Mouse (Mus musculus): ENCODE results near the gene Jup.

Jup gene

DNA sequence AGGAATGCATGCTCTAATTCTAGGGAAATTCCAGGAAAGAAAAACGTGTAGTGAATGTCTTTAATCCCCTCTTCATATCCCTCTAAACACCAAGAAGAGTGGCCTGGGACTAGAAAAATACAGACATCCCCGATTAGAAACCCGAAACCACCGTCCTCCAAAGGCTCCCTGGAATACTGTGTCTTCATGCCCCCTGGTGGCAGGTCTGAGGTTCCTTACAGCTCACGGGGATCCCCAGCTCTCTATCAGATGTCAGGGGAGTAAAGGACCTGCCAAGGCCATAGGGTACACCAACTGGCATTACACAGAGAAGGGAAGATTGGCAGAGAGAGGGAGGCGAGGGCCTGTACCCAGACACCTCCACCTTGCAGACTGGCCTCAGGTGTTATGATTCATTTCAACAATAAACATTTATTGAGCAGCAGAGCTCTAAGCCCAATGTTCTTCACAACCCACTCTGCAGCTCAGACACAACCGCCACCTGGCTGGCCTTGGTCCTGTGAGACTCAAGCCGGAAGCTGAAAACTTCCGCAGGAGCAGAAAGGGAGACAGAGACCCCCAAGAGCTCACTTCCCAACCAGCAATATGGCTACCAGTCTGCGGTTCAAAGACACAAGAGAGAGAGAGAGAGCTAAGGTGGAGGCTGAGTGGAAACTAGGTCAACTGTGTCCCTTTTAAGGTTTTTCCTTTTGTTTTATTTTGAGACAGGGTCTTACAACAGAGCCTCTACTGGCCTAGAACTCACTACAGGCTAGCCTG, 10.7 kb upstream of the Jup start:
- DNase-seq = peak; percentile 63

DNA sequence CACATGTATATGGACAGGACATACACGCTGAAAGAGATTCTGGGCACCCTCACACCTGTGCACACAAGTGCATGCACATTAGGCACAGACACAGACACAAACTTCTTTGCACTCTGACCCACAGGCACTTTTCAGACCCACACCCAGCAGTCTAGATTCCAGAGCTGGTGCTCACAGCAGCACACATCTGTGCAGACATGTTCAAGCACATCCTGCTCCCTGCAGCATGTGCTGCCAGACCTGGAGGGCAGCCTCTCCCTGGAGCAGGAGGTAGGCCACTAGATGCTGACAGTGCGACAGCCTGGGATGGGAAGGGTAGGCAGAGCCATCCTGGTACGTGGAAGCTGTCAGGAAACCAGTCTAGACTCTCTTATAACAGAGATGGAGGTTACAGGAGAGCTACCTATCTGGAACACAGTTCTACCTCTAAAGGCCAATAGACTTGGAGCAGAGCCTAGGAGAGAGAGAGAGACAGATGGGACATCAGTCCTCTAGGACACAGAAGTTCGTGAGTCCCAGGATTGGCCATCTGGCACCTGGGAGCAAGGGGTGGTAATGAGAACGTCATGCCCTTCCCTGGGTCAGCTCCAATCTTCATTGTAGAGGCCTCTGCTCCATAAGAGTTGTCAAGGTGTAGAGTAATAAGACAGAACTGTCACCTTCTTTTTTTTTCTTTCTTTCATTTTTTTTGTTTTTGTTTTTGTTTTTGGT, 9.6 kb upstream of the Jup start:
- DNase-seq = no peak

DNA sequence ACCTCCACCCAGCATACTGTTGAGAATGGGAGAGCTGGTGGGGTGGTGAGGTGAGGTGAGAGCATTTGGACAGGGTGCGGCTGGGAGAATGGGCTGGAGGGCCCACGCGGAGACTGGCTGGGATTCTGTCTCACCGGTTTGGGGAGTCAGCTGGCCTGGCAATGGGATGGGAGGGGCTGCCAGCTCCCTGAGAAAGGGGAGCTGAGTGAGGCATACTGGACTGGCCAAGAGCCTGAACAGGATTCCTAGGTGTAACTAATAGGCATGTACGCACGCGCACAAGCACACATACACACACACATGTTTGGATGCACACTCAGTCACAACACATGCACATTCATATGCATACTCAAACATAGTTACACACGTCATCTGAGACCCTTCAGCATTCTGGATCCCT, 8.7 kb upstream of the Jup start:
- no peak for DNase-seq

DNA sequence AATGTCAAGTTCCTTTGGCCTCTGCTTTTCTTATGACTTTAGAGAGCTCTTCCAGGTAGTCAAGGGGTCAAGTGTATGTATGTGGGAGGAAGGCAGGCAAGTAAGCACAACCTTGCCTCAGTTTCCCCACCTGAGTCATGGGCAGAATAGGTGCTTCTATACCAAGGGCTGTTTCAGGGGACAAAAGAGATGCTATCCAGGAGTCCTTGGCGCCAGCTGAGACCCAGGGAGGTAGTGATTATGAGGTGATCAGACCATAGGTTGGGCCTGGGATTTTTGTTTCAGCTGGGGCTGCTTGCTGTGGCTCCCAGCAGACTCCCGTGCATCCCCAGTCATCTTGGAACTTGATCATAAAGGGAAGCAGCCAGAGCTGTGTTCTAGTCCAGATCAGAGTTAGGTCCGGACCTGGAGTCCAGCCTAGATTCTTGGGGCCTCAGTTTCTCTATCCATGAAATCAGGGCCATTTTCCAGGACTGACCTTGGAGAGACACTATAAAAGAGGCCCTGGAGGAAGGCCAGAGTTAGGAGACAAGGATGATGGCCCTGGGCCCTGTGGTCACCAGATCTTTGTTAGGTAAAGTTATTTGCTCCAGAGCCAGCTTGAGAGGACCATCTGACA, 7.0 kb upstream of the Jup start:
- DNase-seq = no peak

DNA sequence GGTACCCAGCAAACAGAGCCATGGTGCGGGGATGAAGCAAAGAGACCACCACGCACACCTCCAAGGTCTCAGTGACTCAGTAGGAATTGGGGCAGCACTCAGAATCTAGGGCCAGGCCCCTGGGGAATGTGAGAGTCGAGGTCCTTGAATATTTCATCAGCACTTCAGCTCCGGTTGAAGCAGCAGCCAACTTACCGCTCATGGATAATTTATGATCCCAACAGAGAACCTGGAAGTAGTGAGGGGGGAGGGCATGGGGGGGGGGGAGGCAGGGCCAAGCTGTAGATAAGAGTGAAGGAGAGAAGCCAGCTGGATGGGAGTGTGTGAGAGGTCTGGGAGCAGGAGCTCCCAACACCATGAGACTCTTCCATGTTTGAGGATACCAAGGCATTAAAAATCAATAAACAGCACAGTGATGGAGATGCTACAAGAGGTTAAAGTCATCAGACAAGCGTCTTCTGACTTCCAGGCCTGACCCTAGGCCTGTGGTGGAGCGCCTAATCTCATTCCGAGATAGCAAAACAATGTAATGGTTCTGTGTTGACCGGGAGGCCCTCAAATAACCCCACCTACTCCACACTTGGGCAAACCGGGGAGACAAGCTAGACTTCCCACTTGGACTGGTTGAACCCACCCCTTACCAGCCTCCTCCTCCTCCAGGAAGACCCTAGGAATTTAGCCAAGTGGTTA, 6.0 kb upstream of the Jup start:
- DNase-seq = no peak

DNA sequence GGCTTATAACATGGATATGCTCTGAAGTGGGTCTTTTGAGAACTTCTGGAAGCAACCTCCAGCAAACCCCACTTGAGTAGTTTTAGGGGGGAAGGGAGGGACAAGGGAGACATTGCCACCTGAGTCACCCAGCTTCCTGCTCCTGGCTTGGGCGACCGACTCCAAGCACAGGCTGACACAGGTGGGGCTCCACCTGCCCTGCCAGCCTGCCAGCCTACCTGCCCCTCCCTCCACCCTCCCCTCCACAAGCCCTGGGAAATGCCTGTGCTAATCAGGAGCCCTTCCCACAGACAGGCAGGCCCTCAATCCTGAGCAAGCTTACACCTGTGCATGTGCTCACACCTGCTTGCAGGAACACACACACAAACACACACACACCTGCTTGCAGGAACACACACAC, 5.1 kb upstream of the Jup start:
- no peak for DNase-seq

DNA sequence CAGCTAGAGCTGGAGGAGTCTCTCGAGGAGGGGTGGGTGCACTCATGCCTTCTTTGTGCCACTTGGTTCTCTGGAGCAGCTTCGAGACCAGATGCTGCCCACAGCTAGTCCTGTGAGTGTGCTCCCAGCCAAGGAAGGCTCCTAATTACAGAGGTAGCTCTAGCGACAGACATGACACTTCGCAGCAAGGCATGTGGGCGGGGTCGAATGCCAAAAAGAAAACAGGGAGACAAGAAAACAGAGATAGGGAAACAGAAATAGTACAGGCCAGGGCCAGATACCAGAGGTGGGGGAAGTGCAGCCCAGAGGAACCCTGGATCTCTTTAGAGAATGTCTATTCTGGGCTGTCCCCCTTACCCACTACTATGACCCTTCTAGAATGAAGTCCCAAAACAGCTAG, 4.7 kb upstream of the Jup start:
- peak; percentile 57 for DNase-seq

DNA sequence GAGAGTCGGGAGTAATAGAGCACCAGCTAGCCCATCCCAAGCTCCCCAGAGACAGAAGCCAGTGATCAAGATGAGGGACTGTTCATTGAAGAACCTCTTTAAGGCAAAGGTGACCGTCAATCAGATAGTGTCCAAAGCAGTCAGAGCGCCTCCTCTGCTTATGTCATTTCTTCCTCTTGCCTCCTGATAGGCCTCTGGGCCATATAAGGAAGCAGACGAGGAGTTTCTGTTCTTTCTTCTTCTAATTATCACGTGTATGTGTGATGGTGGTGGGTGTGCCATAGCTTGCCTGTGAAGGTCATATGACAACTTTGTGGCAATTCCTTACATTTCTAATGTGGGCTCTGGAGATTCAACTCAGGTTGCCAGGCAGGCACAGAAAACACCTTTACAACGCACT, 3.3 kb upstream of the Jup start:
- DNase-seq = no peak

DNA sequence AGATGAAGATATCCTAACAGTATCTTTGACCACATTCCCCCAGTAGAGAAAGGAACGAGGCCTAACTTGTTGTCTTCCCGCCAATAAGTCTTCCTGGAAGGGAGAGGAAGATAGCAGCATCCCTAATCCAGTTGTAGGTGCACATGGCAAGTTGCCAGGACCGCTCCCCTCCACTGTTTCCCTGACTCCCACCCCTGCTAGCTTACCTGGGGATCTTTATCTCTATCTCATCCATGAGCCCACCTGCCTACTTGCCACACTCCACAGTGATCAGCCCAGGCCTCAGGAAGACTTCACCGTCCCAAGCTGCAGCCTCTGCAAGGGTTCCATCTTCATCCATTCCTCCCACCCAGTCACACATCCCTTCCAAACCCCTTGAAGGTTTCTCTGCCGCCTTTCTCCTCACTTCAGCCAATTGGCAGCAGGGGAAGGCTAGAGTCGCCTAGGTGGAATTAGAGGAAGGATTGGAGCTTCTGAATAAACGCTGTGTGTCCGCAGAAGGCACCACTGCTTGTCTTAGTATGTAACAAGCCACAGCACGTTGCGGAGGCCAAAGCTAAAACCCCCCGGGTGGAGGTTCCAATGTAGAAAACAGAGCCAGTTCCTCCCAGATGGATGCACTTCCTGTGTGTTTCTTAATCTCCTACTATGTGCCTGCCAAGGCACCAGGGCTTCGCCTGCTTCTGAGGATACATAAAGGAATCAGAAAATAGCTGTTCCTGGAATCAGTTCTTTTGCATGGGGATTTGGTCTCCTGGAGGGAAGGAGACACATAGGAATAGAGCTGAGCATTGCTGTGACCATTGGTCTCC, 2.4 kb upstream of the Jup start:
- no peak for DNase-seq

DNA sequence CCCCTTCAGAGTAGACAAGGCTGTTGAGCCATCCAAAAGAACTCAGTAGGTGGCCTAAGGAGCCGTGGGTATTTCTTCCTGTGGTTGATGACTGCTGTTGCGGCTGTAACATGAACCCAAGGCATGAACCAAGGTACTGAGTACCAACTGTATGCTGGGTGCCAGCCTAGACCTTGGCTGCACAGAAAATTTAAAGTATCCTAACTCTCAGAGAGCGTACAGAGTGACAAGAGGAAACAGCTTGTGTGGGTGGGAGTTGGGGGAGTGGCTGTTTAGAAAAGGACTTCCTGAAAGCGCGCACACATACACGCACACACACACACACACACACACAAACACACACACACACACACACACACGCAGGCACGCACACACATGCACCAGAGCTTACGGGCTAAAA, 1.8 kb upstream of the Jup start:
- no peak for DNase-seq

DNA sequence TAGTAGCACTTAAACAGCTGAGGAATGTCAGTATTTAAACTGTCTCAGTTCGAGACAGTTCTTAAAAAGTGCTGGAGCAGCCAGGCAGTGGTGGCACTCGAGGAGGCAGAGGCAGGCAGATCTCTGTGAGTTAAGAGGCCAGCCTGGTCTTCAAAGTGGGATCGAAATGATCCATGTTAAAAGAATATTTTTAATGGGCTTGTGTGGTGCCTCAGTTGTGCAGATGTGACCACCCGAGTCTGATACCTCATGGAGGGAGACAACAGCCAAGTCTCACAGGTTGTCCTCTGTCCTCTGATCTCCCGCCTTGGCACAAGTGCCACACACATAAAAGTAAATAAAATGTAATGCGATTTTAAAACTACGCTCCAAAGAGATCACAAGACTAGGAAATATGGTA, 954 bp upstream of the Jup start:
- DNase-seq = no peak

DNA sequence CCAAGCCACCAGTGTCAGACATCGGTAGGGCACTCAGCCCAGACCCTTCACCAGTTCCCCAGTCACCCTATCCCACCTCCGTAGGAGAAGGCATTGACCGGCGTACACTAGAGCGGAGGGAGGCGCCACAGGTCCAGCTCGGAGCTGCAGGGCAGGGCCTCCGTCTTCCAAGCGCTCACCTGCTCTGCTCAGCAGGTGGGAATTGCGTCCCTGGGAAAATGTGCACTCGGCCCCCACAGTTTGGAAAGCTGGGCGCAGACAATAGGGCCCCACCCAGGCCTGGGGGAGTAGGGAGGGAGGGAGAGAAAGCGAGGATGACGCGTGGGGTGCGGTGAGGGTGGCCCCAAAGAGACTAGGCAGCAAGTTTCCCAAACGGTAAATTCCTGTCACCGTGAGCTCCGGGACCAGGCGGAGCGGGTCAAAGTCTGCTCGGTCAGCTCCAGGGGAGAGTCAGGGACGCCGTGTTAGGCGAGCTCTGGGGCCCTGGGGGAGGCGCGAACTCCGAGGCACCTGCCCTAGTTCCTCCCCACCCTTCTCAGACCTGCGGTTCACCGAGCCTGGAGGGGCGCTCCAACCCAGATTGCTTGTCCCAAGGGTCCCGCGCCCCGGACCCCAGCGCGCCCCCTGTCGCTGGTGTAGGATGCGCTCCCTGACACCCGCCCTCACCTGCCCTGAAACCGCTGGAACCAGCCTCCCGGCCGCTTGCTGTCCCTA, 520 bp downstream of the Jup start:
- DNase-seq = peak; percentile 23

DNA sequence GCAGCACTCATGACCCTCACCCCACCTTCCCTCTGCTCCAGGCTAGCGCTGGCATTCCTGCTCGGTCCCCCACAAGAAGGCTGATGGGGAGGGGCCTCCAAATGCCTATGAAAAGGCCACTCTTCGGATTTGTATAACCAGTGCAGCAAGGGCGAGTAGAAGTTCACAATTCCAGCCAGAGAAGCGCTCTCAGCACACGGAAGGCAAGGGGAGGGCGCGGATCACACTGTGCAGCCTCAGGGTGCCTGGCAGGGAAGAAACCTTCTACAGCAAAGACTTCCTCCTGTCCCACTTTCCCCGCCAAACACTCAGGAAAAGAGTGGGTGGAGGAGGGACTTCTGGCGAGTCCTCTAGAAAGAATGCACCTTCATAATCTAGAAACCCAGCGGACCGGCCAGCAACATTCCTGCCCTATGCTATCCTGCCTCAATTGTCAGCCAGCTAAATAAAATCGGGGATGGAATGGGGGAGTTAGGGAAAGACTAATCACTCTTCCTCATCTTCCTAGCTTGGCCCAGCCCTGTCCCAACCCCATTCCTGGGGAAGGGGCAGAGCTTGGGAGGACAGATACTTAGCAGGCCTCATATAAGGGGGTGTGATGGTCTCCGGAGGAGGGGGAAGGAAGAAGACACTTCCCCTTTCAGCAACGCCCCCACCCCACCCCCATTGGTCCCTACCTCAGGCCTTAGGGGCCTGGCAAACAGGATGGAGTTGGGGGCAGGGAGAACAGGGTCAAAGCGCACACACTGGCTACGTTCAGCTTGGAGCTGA, 1.5 kb downstream of the Jup start:
- DNase-seq = peak; percentile 59

DNA sequence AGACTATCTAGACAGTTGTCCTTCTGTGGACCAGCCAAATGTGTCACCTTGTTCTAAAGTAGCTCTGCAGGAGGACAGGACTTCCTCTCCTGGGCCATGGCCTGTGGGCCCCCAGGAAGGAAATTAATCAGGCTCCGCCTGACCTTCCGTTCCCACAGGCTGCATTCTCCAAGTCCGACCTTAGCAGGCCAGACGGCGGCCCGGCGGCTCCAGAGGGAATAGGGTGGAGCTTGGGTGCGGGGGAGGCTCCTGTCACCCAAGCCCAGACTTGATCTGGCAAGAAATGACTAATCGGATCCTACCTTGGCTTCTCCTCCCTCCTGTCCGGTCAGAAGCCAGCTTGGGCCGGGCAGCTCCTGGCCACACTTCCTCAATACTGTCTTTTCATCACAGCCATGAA, 2.4 kb downstream of the Jup start:
- peak; percentile 43 for DNase-seq

DNA sequence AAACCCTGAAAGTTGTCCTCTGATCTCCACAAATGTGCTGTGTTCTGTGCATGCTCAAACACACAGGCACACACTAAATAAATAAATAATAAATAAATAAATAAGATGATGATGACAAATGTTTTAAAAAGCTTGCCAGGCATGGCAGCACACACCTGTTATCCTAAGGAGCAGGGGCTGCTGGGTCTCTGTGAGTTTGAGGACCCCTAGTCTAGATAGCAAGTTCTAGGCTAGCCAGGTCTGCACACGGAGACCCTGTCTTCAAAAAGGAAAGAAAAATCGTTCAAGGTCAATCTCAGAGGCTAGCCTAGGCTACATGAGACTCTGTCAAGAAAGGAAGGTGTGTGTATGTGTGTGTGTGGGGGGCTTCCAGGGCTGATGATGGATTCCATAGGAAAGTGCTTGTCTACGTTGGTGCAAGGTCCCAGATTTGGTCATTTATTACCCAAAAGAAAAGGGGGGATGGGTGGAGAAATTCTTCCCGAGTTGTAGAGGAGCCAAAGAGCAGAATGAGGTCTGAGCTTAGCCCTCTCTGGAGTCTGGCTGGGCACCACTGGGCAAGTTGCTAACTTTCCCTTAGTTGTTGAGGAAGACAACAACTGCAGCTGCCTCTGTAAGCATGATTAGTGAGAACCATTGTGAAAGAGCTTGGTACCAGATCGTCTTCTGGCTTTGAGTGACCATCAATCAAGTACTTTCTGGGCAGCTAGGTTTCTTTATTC, 3.0 kb downstream of the Jup start:
- DNase-seq = no peak

DNA sequence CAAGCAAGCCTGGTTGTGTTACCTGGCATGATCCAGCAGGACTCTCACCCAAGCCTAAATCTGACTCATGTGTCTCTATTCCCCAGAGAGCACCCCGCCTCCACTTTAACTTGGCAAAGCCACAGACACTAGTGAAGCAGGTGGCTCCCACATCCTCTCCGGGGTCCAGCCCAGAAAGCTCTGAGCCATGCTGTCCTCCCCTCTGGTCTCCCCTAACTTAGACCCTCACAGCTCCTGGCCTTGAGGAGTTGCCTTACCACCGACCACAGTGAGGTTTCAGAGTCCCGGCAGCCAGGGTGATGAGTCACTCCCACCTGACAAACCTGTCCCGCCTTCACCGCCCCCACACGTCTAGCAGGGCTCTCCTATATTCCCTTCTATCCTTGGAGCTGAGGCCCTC, 3.8 kb downstream of the Jup start:
- DNase-seq = no peak

DNA sequence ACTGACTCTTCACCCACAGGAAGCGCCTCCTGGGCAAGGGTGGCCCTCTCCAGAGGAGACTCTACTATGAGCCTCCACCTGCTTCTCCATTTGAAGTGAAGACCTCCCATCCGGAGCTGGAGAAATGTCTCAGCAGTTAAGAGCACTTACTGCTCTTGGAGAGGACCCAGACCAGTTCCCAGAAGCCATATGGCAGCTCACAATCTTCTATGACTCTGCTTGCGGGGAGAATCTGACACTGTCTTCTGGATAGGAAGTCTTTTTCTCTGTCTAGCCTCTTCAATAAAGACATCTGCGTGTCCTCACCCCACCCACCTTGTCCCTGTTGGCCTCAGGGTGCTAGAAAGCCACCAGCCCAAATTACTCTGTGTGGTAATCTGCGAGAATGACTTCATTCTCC, 4.6 kb downstream of the Jup start:
- DNase-seq = no peak

DNA sequence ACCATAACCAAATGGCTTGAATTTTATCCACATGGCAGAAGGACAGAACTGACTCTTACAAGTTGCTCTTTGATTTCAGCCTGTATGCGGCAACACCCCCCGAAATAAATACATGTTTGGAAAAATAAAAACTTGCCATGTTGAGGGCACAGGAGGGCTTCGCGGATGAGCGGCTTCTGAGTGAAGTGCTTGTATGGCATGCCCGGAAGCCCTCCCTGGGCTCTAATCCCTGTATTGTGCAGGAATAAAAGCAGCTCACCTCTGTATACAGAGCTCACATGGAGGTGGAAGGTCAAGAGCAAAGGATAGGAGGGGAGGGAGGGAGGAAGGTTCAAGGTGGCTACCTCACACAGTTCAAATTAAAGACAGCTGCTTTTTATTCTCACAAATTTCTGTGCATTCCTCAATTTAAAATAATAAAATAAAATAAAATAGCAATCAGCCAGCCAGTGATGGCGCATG, 5.6 kb downstream of the Jup start:
- DNase-seq = no peak

DNA sequence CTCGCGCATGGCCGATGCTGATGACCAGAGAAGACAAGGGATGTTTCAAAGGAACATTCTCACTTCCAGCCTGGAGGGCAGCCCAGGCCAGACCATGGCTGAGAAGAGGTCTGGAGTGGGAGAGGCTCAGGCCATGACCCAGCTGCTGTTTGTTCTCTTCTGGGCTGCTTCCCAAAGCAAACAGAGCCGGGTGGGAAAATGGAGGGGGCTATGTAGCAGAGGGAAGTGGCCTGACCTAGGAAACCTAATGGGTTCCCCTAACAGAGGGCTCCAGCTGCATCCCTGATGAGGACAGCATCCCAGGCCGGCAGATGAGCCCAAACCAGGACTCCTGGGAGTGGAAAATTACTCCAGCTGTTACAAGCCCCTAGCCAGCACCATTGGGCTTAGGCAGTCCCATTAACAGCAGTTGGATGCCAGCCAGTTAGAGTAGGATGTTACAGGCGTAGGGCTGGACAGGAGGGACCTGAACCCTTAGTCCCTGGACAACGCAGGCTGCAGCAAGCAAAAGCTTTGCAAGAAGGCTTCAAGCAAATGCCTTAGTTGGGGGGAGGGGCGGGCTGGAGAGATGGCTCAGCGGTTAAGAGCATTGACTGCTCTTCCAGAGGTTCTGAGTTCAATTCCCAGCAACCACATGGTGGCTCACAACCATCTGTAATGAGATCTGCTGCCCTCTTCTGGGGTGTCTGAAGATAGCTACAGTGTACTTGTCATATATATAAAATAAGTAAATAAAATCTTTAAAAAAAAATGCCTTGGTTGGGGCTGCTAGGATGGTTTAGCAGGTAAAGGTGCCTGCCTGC, 6.3 kb downstream of the Jup start:
- DNase-seq = peak; percentile 53
